Mouse (Mus musculus): ENCODE results near the gene Pbx4. TPM values are rescaled to one million over a fixed set of nuclear protein-coding genes. Genes with fewer than 3 reads are reported as not detected.
A peak's percentile ranks its signal among the peaks of the same experiment; 100 is the strongest.

Pbx4 gene
- polyA plus RNA-seq, 1 experiment = 22.4 TPM

- H3K27me3 ChIP-seq (ENCODE audit: control insufficient read depth, insufficient read depth, low read length, poor library complexity, severe bottlenecking) = no peaks in the 10 kb centered on the region
These were observed 37.9 kb downstream of the Pbx4 start for GRCm38 (mm10) chr8:69870003-69870765.

DNA sequence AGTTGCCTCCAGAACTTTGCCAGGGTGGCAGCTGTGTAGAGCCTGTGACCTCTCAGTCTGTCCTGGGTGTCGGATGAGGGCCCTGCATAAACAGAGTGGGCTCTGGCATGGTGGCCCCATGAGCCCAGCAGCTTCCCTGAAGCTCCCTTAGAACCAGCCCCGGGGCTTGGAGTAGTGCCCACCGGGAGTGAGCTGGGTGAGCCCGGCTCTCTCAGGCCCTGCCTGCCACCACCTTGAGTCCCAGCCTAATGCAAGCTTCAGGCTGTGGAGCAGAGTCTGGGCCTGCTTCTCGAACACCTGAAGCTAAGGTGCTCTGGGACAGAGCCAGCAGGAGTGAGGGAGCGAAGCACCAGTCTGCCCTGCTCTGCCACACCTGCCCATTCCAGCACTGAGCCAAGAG is 38.6 kb downstream of the Pbx4 start:
- Histone ChIP-seq H3K36me3 (ENCODE audit: control insufficient read depth, insufficient read depth, low read length, poor library complexity, severe bottlenecking) (no peaks in the 10 kb centered on the region), H3K4me3 (ENCODE audit: low read depth, low read length) (no peak overlapping the region), H3K27me3 (ENCODE audit: control insufficient read depth, insufficient read depth, low read length, poor library complexity, severe bottlenecking) (no peaks in the 10 kb centered on the region), H3K4me1 (ENCODE audit: control insufficient read depth, insufficient read depth, low read length) (no peaks in the 10 kb centered on the region), H3K27ac (ENCODE audit: insufficient read depth, low read length) (no peak overlapping the region), H3K9me3 (replicated peaks; ENCODE audit: control insufficient read depth, insufficient read depth, low read length, poor library complexity, severe bottlenecking) (no peaks in the 10 kb centered on the region), H3K9ac (ENCODE audit: low read depth, poor library complexity, severe bottlenecking) (no peak overlapping the region)
- no peak for TF ChIP-seq POLR2A (IDR thresholded peaks at IDR 0.05; ENCODE audit: insufficient read depth, low read length)
- TF ChIP-seq EP300 (IDR thresholded peaks at IDR 0.05; ENCODE audit: insufficient read depth, low read depth, low read length) = no peak
- no peak for TF ChIP-seq CTCF (IDR thresholded peaks at IDR 0.05; ENCODE audit: low read depth, low read length)

More at GRCm38 (mm10) chr8:69870003-69870765, 37.9 kb downstream of the Pbx4 start:
- TF ChIP-seq POLR2A (IDR thresholded peaks at IDR 0.05; ENCODE audit: insufficient read depth, low read length) (no peak), CTCF (IDR thresholded peaks at IDR 0.05; ENCODE audit: low read depth, low read length) (no peak), EP300 (IDR thresholded peaks at IDR 0.05; ENCODE audit: insufficient read depth, low read depth, low read length) (no peak)
- H3K9ac ChIP-seq (ENCODE audit: low read depth, poor library complexity, severe bottlenecking) = no peak overlapping the region
- H3K4me3 ChIP-seq (ENCODE audit: low read depth, low read length) = no peak overlapping the region
- no peak overlapping the region for H3K27ac ChIP-seq (ENCODE audit: insufficient read depth, low read length)
- no peaks in the 10 kb centered on the region for H3K9me3 ChIP-seq (replicated peaks; ENCODE audit: control insufficient read depth, insufficient read depth, low read length, poor library complexity, severe bottlenecking)
- no peaks in the 10 kb centered on the region for H3K36me3 ChIP-seq (ENCODE audit: control insufficient read depth, insufficient read depth, low read length, poor library complexity, severe bottlenecking)
- no peaks in the 10 kb centered on the region for H3K4me1 ChIP-seq (ENCODE audit: control insufficient read depth, insufficient read depth, low read length)

GRCm38 (mm10) chr8:69874155-69874554 is 41.9 kb downstream of the Pbx4 start:
- Histone ChIP-seq H3K36me3 (ENCODE audit: control insufficient read depth, insufficient read depth, low read length, poor library complexity, severe bottlenecking) (no peaks in the 10 kb centered on the region), H3K27me3 (ENCODE audit: control insufficient read depth, insufficient read depth, low read length, poor library complexity, severe bottlenecking) (no peaks in the 10 kb centered on the region), H3K4me3 (ENCODE audit: low read depth, low read length) (no peak overlapping the region), H3K9ac (ENCODE audit: low read depth, poor library complexity, severe bottlenecking) (no peak overlapping the region), H3K9me3 (replicated peaks; ENCODE audit: control insufficient read depth, insufficient read depth, low read length, poor library complexity, severe bottlenecking) (no peaks in the 10 kb centered on the region), H3K4me1 (ENCODE audit: control insufficient read depth, insufficient read depth, low read length) (no peaks in the 10 kb centered on the region), H3K27ac (ENCODE audit: insufficient read depth, low read length) (no peak overlapping the region)
- TF ChIP-seq EP300 (IDR thresholded peaks at IDR 0.05; ENCODE audit: insufficient read depth, low read depth, low read length) = no peak
- TF ChIP-seq CTCF (IDR thresholded peaks at IDR 0.05; ENCODE audit: low read depth, low read length) = peak; percentile 53
- no peak for TF ChIP-seq POLR2A (IDR thresholded peaks at IDR 0.05; ENCODE audit: insufficient read depth, low read length)

DNA sequence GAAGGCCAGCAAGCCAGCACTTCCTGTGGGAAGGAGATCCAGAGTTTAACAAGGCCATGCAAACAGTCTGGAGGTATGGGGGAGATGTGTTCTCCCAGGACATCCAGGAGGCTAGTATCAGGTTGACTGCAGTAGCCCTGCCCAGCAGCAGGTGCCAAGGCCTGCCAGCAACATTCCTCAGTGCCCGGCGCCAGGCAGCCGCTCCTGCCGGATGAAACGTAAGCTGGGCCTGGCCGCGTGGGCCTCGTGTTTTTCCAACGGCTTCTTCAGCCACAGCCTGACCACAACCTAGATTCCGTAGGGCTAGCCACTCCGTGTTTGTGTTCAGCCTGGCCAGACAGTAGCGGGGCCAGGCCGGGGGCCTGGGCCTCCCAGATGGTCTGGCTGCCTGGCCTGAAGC is 42.4 kb downstream of the Pbx4 start:
- no peak overlapping the region for H3K4me3 ChIP-seq (ENCODE audit: low read depth, low read length)
- TF ChIP-seq CTCF (IDR thresholded peaks at IDR 0.05; ENCODE audit: low read depth, low read length) (no peak), EP300 (IDR thresholded peaks at IDR 0.05; ENCODE audit: insufficient read depth, low read depth, low read length) (no peak), POLR2A (IDR thresholded peaks at IDR 0.05; ENCODE audit: insufficient read depth, low read length) (no peak)
- no peaks in the 10 kb centered on the region for H3K36me3 ChIP-seq (ENCODE audit: control insufficient read depth, insufficient read depth, low read length, poor library complexity, severe bottlenecking)
- no peaks in the 10 kb centered on the region for H3K9me3 ChIP-seq (replicated peaks; ENCODE audit: control insufficient read depth, insufficient read depth, low read length, poor library complexity, severe bottlenecking)
- no peaks in the 10 kb centered on the region for H3K27me3 ChIP-seq (ENCODE audit: control insufficient read depth, insufficient read depth, low read length, poor library complexity, severe bottlenecking)
- H3K9ac ChIP-seq (ENCODE audit: low read depth, poor library complexity, severe bottlenecking) = no peak overlapping the region
- H3K4me1 ChIP-seq (ENCODE audit: control insufficient read depth, insufficient read depth, low read length) = no peaks in the 10 kb centered on the region
- H3K27ac ChIP-seq (ENCODE audit: insufficient read depth, low read length) = no peak overlapping the region

- H3K4me1 ChIP-seq (ENCODE audit: control insufficient read depth, insufficient read depth, low read length) = no peaks in the 10 kb centered on the region
- H3K9ac ChIP-seq (ENCODE audit: low read depth, poor library complexity, severe bottlenecking) = no peak overlapping the region
- no peak for TF ChIP-seq POLR2A (IDR thresholded peaks at IDR 0.05; ENCODE audit: insufficient read depth, low read length)
- H3K27ac ChIP-seq (ENCODE audit: insufficient read depth, low read length) = no peak overlapping the region
- 0 out of 2 replicates have a peak, but pooled peaks cover 5% of the 10 kb centered on the region for H3K27me3 ChIP-seq (ENCODE audit: control insufficient read depth, insufficient read depth, low read length, poor library complexity, severe bottlenecking)
- H3K4me3 ChIP-seq (ENCODE audit: low read depth, low read length) = no peak overlapping the region
- no peaks in the 10 kb centered on the region for H3K9me3 ChIP-seq (replicated peaks; ENCODE audit: control insufficient read depth, insufficient read depth, low read length, poor library complexity, severe bottlenecking)
- no peaks in the 10 kb centered on the region for H3K36me3 ChIP-seq (ENCODE audit: control insufficient read depth, insufficient read depth, low read length, poor library complexity, severe bottlenecking)
These were observed 43.8 kb downstream of the Pbx4 start for GRCm38 (mm10) chr8:69876097-69876496.

DNA sequence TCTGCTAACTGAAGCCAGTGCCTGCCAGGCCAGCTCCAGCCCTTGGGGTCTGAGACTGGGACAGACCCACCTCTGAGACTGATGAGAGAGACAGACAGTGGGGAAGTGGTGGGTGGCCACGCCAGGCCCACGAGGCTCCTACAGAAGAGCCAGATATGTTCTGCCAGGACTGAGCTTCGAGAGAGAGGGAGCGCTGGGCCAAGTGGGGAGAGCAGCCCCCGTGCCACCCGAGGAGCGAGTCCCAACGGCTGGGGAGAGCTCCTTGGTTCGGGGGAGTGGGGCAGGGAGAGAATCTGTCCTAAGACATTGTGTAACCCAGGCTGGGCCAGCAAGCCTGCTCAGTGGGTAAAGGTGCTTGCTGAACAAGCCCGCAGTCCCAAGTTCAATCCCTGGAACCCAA is 44.7 kb downstream of the Pbx4 start:
- no peaks in the 10 kb centered on the region for H3K36me3 ChIP-seq (ENCODE audit: control insufficient read depth, insufficient read depth, low read length, poor library complexity, severe bottlenecking)
- no peak for TF ChIP-seq CTCF (IDR thresholded peaks at IDR 0.05; ENCODE audit: low read depth, low read length)
- no peak for TF ChIP-seq POLR2A (IDR thresholded peaks at IDR 0.05; ENCODE audit: insufficient read depth, low read length)
- TF ChIP-seq EP300 (IDR thresholded peaks at IDR 0.05; ENCODE audit: insufficient read depth, low read depth, low read length) = no peak
- no peak overlapping the region for H3K4me3 ChIP-seq (ENCODE audit: low read depth, low read length)
- H3K9ac ChIP-seq (ENCODE audit: low read depth, poor library complexity, severe bottlenecking) = no peak overlapping the region
- peaks cover 13% of the 10 kb centered on the region for H3K27me3 ChIP-seq (ENCODE audit: control insufficient read depth, insufficient read depth, low read length, poor library complexity, severe bottlenecking)
- no peaks in the 10 kb centered on the region for H3K9me3 ChIP-seq (replicated peaks; ENCODE audit: control insufficient read depth, insufficient read depth, low read length, poor library complexity, severe bottlenecking)
- no peak overlapping the region for H3K27ac ChIP-seq (ENCODE audit: insufficient read depth, low read length)
- H3K4me1 ChIP-seq (ENCODE audit: control insufficient read depth, insufficient read depth, low read length) = no peaks in the 10 kb centered on the region

Measured in ES-Bruce4 (cell line).